Mouse (Mus musculus): ENCODE data around the gene Nsun6.

Nsun6 gene

GRCm38 (mm10) chr2:14989350-14989749, 65.5 kb downstream of the Nsun6 start:
- no peak for DNase-seq

- no peak for DNase-seq
Measured at GRCm38 (mm10) chr2:14988451-14988850, 66.4 kb downstream of the Nsun6 start.

- no peak for DNase-seq
Measured at GRCm38 (mm10) chr2:14984029-14984428, 70.8 kb downstream of the Nsun6 start.

- DNase-seq, result no peak
Measured at GRCm38 (mm10) chr2:14961493-14961892, 93.4 kb downstream of the Nsun6 start.

- no peak for DNase-seq
Measured at GRCm38 (mm10) chr2:14960963-14961488, 93.8 kb downstream of the Nsun6 start.

- no peak for DNase-seq
Measured at GRCm38 (mm10) chr2:14953090-14953489, 101.8 kb downstream of the Nsun6 start.

Measured in right cerebral cortex, adult 18-20 months (tissue).